Mouse (Mus musculus): ENCODE measurements around the gene Teddm1b. TPM values are rescaled to one million over a fixed set of nuclear protein-coding genes. Genes with fewer than 3 reads are reported as not detected.

Gene Teddm1b
- polyA plus RNA-seq, 1 experiment from 2014 or later, result 0.46 TPM

DNA sequence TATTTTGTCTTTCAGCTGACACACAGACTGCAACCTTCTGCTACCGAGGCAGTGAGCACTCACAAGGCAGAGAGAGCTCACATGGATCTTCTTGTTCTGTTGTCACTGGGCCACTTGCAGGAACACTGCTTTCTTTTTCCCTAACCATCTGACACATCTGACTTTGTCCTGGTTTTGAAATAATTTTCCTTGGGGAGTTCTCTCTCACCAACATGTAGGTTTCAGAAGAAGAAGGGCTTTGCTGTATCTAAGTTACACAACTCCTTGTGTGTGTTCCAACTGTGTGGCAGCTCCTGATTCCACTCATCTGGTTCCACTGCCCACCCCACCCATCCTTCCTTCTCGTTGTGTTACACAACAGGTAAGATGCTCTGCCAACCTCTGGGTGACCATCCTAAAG is 19.6 kb downstream of the Teddm1b start:
- 67% methylated on average over 2 of the region's 2 CpGs for WGBS
- no peak overlapping the region for H3K27ac ChIP-seq
- no peak for ATAC-seq (ENCODE audit: low FRiP score)
- H3K9ac ChIP-seq, result no peak overlapping the region
- no peak overlapping the region for H3K4me3 ChIP-seq
- no peaks in the 10 kb centered on the region for H3K9me3 ChIP-seq (replicated peaks)
- 0 out of 2 replicates have a peak, but pooled peaks cover 5% of the 10 kb centered on the region for H3K27me3 ChIP-seq
- no peak overlapping the region for H3K4me2 ChIP-seq (replicated peaks)
- H3K4me1 ChIP-seq, result no peaks in the 10 kb centered on the region
- H3K36me3 ChIP-seq, result no peaks in the 10 kb centered on the region

DNA sequence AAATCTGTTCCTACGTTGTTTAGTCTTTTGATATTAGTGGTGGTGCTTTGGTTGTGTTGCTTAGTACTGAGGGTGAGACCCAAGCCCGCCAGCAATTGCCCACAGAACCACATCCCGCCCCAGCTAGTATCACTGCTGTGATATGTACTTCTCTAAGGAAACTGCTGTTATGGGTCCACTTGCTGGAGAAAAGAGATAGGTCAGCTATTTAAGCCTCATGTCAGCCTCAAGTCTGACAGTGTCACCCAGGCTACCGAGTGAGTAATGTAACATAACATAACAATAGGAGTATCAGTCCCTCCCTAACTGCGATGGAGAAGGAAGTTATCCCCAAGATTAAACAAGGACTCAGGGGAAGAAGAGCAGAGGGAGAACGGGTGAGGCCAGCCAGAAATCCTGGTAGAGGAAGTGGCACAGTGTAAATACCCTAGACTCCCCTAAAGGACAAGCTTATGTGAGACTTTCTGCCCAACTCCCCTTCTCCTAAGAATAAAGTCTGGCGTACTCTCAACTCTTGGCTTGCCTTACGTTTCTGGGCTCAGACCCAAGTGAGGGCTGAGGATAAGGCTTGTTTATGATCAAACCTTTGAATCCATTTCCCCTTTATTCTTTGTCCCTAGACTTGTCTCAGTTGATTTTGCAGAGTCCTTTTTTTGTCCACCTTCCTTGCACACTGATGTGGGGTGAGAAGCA is 20.2 kb downstream of the Teddm1b start:
- no peaks in the 10 kb centered on the region for H3K9me3 ChIP-seq (replicated peaks)
- 67% methylated on average over 8 of the region's 8 CpGs for WGBS
- ATAC-seq (ENCODE audit: low FRiP score), result no peak
- 0 out of 2 replicates have a peak, but pooled peaks cover 5% of the 10 kb centered on the region for H3K27me3 ChIP-seq
- H3K4me2 ChIP-seq (replicated peaks), result no peak overlapping the region
- 0 out of 2 replicates have a peak, but pooled peaks cover 2% of the 10 kb centered on the region for H3K4me1 ChIP-seq
- H3K36me3 ChIP-seq, result no peaks in the 10 kb centered on the region
- H3K27ac ChIP-seq, result no peak overlapping the region
- H3K9ac ChIP-seq, result no peak overlapping the region
- H3K4me3 ChIP-seq, result no peak overlapping the region

DNA sequence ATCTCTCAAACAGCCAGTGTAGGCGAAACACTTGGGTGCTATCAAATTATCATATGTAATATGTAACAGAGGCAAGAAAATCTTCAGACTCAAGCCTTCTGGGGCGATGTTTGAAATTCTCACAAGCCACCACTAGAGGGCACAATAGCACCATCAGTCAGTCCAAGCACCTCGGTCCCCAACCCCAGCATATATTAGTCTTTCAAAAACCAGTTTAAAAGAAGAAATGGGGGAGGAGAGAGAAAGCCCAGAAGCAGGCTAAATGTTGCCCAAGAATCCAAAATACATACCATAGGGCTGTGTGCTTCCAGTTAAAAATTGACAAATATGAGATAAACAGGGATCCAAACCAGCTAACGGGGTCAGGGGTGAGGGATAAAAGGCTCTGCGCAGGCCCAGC is 20.8 kb downstream of the Teddm1b start:
- Histone ChIP-seq H3K36me3 (no peaks in the 10 kb centered on the region), H3K9ac (no peak overlapping the region), H3K4me2 (replicated peaks) (no peak overlapping the region), H3K4me3 (no peak overlapping the region), H3K4me1 (0 out of 2 replicates have a peak, but pooled peaks cover 2% of the 10 kb centered on the region), H3K27me3 (0 out of 2 replicates have a peak, but pooled peaks cover 5% of the 10 kb centered on the region), H3K9me3 (replicated peaks) (no peaks in the 10 kb centered on the region), H3K27ac (no peak overlapping the region)
- no peak for ATAC-seq (ENCODE audit: low FRiP score)
- 35% methylated on average over 5 of the region's 5 CpGs for WGBS

DNA sequence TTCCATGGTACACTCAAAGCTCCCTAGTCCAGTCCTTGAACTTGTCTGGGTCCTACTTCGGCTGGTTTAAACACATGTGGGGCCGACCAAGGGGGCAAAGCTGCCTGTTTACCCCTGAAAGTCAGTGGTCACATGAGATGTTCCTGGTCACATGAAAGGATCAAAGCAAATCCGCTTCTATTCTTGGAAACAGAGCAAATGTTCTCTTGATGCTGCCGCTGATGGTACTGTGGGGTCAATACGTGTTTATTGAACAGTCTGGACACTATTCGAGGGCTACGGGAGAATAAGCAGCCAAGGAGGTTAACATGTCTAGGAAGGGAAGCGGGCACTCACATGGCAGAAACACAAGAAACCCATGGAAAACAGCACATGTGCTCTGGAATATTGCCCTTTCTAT is 23.1 kb downstream of the Teddm1b start:
- Histone ChIP-seq H3K4me3 (no peak overlapping the region), H3K9me3 (replicated peaks) (no peaks in the 10 kb centered on the region), H3K27ac (no peak overlapping the region), H3K4me1 (peaks cover 15% of the 10 kb centered on the region), H3K36me3 (no peaks in the 10 kb centered on the region), H3K9ac (no peak overlapping the region), H3K4me2 (replicated peaks) (no peak overlapping the region), H3K27me3 (0 out of 2 replicates have a peak, but pooled peaks cover 5% of the 10 kb centered on the region)
- no peak for ATAC-seq (ENCODE audit: low FRiP score)
- WGBS, result 86% methylated on average over 8 of the region's 8 CpGs

DNA sequence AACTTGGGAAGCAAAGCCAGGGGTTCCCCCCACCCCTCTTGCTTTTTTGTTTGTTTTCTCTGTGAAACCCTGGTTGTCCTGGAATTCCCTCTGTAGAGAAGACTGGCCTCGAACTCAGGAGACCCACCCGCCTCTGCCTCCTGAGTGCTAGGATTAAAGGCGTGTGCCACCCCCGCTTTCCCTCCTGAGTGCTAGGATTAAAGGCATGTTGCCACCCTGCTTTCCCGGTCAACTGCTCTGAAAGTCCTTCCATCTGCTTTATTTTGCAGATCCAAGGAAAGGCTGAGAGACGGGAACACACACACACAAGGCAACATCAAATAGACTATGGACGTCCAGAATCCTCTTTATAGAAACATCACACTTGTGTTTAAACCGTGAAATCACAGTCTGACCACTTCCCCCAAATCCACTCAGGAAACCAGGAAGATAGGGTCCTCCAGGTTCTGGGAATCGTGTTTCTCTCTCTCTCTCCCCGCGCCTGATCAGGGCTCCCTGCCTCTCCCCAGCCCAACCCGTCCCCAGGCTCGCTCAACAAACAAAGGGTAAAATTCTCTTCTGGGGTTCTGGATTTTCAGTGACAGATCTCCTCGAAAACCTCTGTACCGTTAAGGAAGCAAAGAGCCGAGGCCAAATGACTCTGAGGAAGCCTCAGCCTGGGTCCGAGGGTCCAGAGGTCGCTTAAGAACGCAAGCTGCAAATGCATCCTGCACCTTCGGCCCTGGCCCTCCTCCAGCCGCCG is 25.0 kb downstream of the Teddm1b start:
- Histone ChIP-seq H3K36me3 (peaks cover 14% of the 10 kb centered on the region), H3K9me3 (replicated peaks) (no peaks in the 10 kb centered on the region), H3K4me1 (peaks cover 26% of the 10 kb centered on the region), H3K9ac (peak overlapping the region; percentile 94), H3K27me3 (0 out of 2 replicates have a peak, but pooled peaks cover 1% of the 10 kb centered on the region), H3K27ac (peak overlapping the region; percentile 96), H3K4me2 (replicated peaks) (peak overlapping the region; percentile 87), H3K4me3 (peak overlapping the region; percentile 86)
- peak; percentile 69 for ATAC-seq (ENCODE audit: low FRiP score)
- 17% methylated on average over 22 of the region's 22 CpGs for WGBS

DNA sequence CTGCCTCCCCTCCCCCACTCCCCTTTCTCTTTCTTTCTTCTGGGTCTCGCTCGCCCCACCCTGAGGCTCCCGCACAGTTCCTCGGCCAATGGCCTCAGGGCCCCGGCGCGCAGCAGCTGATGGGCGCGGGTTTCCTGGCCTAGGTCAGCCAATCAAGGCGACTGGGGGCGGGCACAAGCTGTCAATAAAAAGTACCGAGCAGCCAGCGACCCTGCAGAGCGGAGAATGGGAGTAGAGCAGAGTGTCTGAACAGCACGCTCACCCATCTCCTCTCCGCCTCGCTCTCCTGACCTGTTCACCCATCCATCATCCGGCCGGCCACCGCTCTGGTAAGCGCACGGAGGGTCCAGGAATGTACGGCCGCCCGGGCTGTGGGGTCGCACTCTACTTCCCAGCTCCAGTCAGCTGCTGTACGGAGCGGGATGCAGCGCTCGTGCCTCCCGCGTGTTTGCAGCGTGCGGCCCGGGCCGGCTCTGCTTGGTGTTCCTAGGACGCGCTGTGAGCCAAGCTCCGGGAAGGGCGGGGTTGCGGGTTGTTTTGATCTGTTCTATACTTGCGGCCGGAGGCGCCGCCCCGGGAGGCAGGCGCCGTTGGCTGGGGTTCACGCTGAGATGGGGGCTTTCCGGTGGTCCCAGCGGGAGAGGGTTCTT is 25.7 kb downstream of the Teddm1b start, which contains the start of the genes Glul and Teddm2:
Gene Glul, plus strand, starts transcription at position 214 of the 650 bp plus-strand sequence.
Gene Teddm2, minus strand, starts transcription at position 498 of the 650 bp plus-strand sequence.
- Histone ChIP-seq H3K4me2 (replicated peaks) (peak within 1 kb of the TSS; percentile 87), H3K27me3 (no peaks in the 10 kb centered on the region), H3K4me3 (peak within 1 kb of the TSS; percentile 86), H3K9ac (peak within 1 kb of the TSS; percentile 94), H3K4me1 (peaks cover 26% of the 10 kb centered on the region), H3K36me3 (peaks cover 21% of the 10 kb centered on the region), H3K27ac (peak within 1 kb of the TSS; percentile 96), H3K9me3 (replicated peaks) (no peaks in the 10 kb centered on the region)
- ATAC-seq (ENCODE audit: low FRiP score), result peak; percentile 97
- under 1% methylated on average over 50 of the region's 51 CpGs for WGBS

DNA sequence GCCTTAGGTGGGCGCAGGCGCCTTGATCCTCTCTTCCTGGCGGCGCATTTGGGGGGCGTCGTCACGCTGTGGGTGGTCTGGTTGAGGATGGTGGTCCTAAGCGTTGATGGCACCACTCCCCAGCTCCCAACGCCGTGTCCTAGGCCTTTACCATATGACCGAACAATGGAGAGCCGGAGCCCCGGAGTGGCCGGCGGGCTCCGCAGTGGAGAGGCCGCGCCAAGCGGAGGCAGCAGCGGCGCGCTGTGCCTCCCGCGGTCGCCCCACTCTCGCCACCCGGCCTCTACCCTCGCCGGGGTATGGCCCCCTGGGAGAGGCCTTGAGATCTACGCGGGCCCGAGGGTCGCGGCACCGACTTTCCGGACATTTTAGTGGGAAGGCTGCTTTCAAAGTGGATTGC is 26.2 kb downstream of the Teddm1b start:
- peak overlapping the region; percentile 87 for H3K4me2 ChIP-seq (replicated peaks)
- no peaks in the 10 kb centered on the region for H3K9me3 ChIP-seq (replicated peaks)
- ATAC-seq (ENCODE audit: low FRiP score), result peak; percentile 55
- H3K36me3 ChIP-seq, result peaks cover 26% of the 10 kb centered on the region
- under 1% methylated on average over 36 of the region's 36 CpGs for WGBS
- H3K9ac ChIP-seq, result peak overlapping the region; percentile 94
- peak overlapping the region; percentile 86 for H3K4me3 ChIP-seq
- peak overlapping the region; percentile 96 for H3K27ac ChIP-seq
- peaks cover 26% of the 10 kb centered on the region for H3K4me1 ChIP-seq
- no peaks in the 10 kb centered on the region for H3K27me3 ChIP-seq

DNA sequence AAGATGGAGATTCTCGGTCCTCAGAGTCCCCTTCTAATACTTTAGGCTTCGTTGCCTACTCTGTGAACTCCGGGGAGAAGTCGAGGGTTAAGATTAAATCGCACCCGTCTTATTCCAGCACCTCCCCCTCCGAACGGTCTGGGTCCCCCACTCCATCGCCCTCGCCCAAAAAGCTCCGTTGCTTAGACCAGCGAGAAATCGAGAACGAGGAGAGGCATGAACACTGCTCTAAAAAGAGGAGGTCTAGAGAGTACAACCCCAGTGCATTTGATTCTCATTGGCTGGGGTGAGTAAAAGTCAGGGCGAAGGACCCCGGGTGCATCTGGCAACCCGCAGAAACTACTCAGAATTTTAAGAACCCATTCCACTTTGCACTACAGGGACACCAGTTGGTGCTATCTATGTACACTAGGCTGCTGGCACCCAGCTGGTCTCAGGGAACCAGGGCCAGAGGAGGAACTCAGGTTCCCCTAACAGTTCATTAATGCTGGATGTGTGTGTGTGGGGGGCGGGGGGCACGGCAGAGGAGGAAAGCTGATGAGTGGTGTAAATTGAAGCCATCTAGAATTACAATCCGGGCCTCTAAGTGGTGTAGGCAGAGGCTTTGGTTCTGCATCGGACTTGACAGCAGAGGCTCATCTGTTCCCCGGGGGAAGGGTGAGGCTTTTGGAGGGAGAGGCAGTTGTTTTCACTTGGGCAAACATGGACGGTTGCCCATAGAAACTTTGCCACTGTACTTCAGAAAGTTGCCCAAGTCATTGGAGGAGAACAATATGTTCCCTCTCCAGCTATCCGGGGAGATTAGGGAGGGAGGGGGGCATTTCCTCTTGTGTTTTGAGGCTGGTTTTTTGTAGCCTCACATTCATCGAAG is 26.9 kb downstream of the Teddm1b start:
- H3K36me3 ChIP-seq, result peaks cover 32% of the 10 kb centered on the region
- H3K4me1 ChIP-seq, result peaks cover 26% of the 10 kb centered on the region
- 2% methylated on average over 25 of the region's 25 CpGs for WGBS
- peak overlapping the region; percentile 87 for H3K4me2 ChIP-seq (replicated peaks)
- no peaks in the 10 kb centered on the region for H3K27me3 ChIP-seq
- peak overlapping the region; percentile 96 for H3K27ac ChIP-seq
- peak overlapping the region; percentile 94 for H3K9ac ChIP-seq
- no peak for ATAC-seq (ENCODE audit: low FRiP score)
- peak overlapping the region; percentile 86 for H3K4me3 ChIP-seq
- H3K9me3 ChIP-seq (replicated peaks), result no peaks in the 10 kb centered on the region

DNA sequence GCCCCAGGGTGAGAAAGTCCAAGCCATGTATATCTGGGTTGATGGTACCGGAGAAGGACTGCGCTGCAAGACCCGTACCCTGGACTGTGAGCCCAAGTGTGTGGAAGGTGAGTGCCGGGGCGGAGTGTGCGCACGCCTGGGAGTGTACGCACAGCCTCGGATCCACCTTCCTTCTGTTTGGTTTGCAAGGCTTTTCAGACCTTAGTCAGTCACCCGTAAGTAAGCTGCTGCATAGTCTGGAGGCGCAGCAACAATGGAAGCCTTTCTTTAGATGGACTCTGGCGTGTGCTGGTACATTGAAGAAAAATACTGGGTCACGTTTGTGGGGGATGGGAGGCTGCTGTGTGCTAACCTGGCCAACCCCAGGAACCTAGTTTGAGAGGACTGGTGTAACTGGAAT is 28.9 kb downstream of the Teddm1b start:
- H3K9ac ChIP-seq, result no peak overlapping the region
- H3K9me3 ChIP-seq (replicated peaks), result no peaks in the 10 kb centered on the region
- no peak overlapping the region for H3K27ac ChIP-seq
- H3K4me1 ChIP-seq, result peaks cover 26% of the 10 kb centered on the region
- peaks cover 52% of the 10 kb centered on the region for H3K36me3 ChIP-seq
- H3K4me2 ChIP-seq (replicated peaks), result peak overlapping the region; percentile 87
- peak overlapping the region; percentile 4; the same call in 1 of the 2 replicates for H3K4me3 ChIP-seq
- 52% methylated on average over 13 of the region's 13 CpGs for WGBS
- H3K27me3 ChIP-seq, result no peaks in the 10 kb centered on the region
- ATAC-seq (ENCODE audit: low FRiP score), result no peak

DNA sequence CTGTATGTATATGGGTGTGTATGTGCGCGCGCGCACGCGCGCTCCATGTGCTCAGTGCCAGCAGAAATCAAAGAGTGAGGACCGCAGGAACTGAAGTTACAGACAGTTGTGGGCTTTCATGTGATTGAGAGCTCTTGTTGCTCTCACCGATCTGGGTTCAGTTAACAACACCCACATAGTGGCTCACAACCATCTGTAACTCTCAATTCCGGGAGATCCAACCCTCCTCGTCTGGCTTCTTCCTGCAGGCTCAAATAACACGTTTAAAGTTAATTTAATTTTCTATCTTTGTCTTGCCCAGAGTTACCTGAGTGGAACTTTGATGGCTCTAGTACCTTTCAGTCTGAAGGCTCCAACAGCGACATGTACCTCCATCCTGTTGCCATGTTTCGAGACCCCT is 30.1 kb downstream of the Teddm1b start:
- WGBS, result 96% methylated on average over 14 of the region's 14 CpGs
- Histone ChIP-seq H3K4me3 (no peak overlapping the region), H3K9ac (no peak overlapping the region), H3K9me3 (replicated peaks) (no peaks in the 10 kb centered on the region), H3K4me2 (replicated peaks) (no peak overlapping the region), H3K36me3 (peaks cover 64% of the 10 kb centered on the region), H3K27ac (no peak overlapping the region), H3K4me1 (peaks cover 24% of the 10 kb centered on the region), H3K27me3 (no peaks in the 10 kb centered on the region)
- ATAC-seq (ENCODE audit: low FRiP score), result no peak

DNA sequence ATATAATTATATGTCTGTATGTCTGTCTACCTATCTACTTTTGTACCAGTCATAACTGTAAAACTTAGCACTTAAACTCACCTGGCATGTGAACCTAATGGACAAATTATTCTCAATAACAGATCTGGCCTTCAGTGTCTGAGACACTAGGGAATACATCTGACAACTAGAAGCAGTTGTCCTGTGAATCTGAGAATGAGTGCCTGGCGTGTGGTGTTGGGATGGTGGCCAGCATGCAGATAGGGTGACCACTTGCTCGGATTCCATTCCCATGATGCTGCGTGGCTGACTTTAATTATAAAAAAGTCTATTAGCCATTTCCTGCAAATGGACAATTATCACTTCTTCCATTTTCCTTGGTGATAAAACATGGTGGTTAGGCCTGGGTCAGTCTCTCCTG is 31.7 kb downstream of the Teddm1b start:
- Histone ChIP-seq H3K4me2 (replicated peaks) (no peak overlapping the region), H3K9ac (no peak overlapping the region), H3K36me3 (peaks cover 80% of the 10 kb centered on the region), H3K4me3 (no peak overlapping the region), H3K27me3 (no peaks in the 10 kb centered on the region), H3K9me3 (replicated peaks) (no peaks in the 10 kb centered on the region), H3K4me1 (peaks cover 24% of the 10 kb centered on the region), H3K27ac (no peak overlapping the region)
- ATAC-seq (ENCODE audit: low FRiP score), result no peak
- WGBS, result 95% methylated on average over 3 of the region's 3 CpGs

All from hindbrain, embryonic 12.5 days (tissue).